Comparison of ENCODE assay signal across 23 mouse cellular contexts in genomic region chrX:13357973-13358372, GRCm38 (mm10).
DNase-seq lines count a peak whose midpoint lies in the region; ATAC-seq lines count a peak whose summit lies in the region.
"Had no signal": no experiment of that assay in that cellular context is flagged by ENCODE, and none has a peak within 500 bp of the region (broad histone marks: within the 10 kb centered on the region; RNA-seq: fewer than 3 reads in every experiment).

No protein-coding gene starts in this region.

- DNase-seq in 416B (ENCODE audit: low read depth) (peak; percentile 17), adipocyte (ENCODE audit: low spot score) (peak; percentile 27)
- no peak for DNase-seq in layer of hippocampus, adult 8-10 months (ENCODE audit: low spot score in 2 of 2)
- DNase-seq in right cerebral cortex, adult 18-20 months = no peak
- DNase-seq: adrenal gland, adult 2 months; adrenal gland, postnatal 10 days; adrenal gland, postnatal 25 days; B cell, adult 2 months; cerebellum, adult 11 months; cerebellum, adult 18-20 months; cerebellum, adult 8-10 months; cerebellum, adult 9-11 months; cerebellum, postnatal 14 days; cerebellum, postnatal 36 days; embryo, embryonic 11 days had no signal

- ATAC-seq in megakaryocyte, adult 5-6 weeks (ENCODE audit: poor library complexity, severe bottlenecking) = peak; percentile 73
- peak; percentile 33; the same call in 1 of the 2 replicates for ATAC-seq in neutrophil, adult 5-6 weeks (ENCODE audit: extremely low read depth, insufficient number of reproducible peaks, low FRiP score, poor library complexity, severe bottlenecking)
- no peak for ATAC-seq in erythroblast, adult 5-6 weeks (replicated peaks; ENCODE audit: low FRiP score, poor library complexity, severe bottlenecking)
- ATAC-seq: activated CD4-positive, CD25-positive, alpha-beta regulatory T cell, adult 4 months; CD4-positive, CD25-positive, alpha-beta regulatory T cell, adult 4 months; forebrain, embryonic 14.5 days; forebrain, embryonic 16.5 days; Patski had no signal

Comparison
In these comparisons a context has a peak if more than half of its experiments do, and no peak if none do; other contexts are left out.
1. DNase-seq: peak in 416B (single experiment) and adipocyte (single experiment); none in layer of hippocampus, adult 8-10 months (0 of 2) and right cerebral cortex, adult 18-20 months (single experiment).